Mouse (Mus musculus) lung, postnatal 0 days (tissue): ENCODE measurements around the gene Sox15. TPM values are rescaled to one million over a fixed set of nuclear protein-coding genes. Genes with fewer than 3 reads are reported as not detected.
A peak's percentile ranks its signal among the peaks of the same experiment; 100 is the strongest.
"Not testable (repeated sequence)": the region's sequence is repeated elsewhere in the genome, so short reads cannot be mapped to it uniquely, and the experiment has no call there.

Experiments used
- ATAC-seq: fragments of 200-750 bp; cut with Nextera tagmentation; 2 replicates; pipeline ENCODE4 v1.8.0; 2017; ENCODE audit warnings: moderate library complexity
- DNase-seq: peaks from one replicate; pipeline ENCODE4 v3.0.0-alpha.2; 2016; ENCODE audit warnings: low spot score
- H3K27ac ChIP-seq: fragments of 300-500 bp; sonication (generic); 2 replicates; pipeline ENCODE4 v1.5.1; 2014; ENCODE audit warnings: antibody characterized with exemption, mild to moderate bottlenecking, low read length, mixed read lengths
- H3K27me3 ChIP-seq: fragments of 300-500 bp; sonication (generic); replicated peaks from 2 replicates; pipeline ENCODE4 v1.6.1; 2014; ENCODE audit warnings: low read length, mixed read lengths; ENCODE audit not compliant: insufficient read depth
- H3K36me3 ChIP-seq: fragments of 300-500 bp; sonication (generic); 2 replicates; pipeline ENCODE4 v1.6.1; 2014; ENCODE audit warnings: low read length, mixed read lengths; ENCODE audit not compliant: insufficient read depth
- H3K4me1 ChIP-seq: fragments of 300-500 bp; sonication (generic); 2 replicates; pipeline ENCODE4 v1.6.1; 2014; ENCODE audit warnings: antibody characterized with exemption, low read depth, low read length, mixed read lengths; ENCODE audit not compliant: insufficient read depth
- H3K4me2 ChIP-seq: fragments of 300-500 bp; sonication (generic); replicated peaks from 2 replicates; pipeline ENCODE4 v1.6.1; 2014; ENCODE audit warnings: low read depth, mild to moderate bottlenecking, low read length, moderate library complexity, mixed read lengths
- H3K4me3 ChIP-seq: fragments of 300-500 bp; sonication (generic); 2 replicates; pipeline ENCODE4 v1.5.1; 2014; ENCODE audit warnings: low read depth, low read length
- H3K9ac ChIP-seq: fragments of 300-500 bp; sonication (generic); replicated peaks from 2 replicates; pipeline ENCODE4 v1.6.1; 2014; ENCODE audit warnings: low read depth, mild to moderate bottlenecking
- H3K9me3 ChIP-seq: fragments of 300-500 bp; sonication (generic); 2 replicates; pipeline ENCODE4 v1.6.1; 2016; ENCODE audit warnings: low read length, mixed read lengths
- CTCF ChIP-seq: IDR thresholded peaks from 2 replicates; pipeline ENCODE4 v1.5.1; 2016; ENCODE audit warnings: antibody characterized with exemption, mild to moderate bottlenecking
- EP300 ChIP-seq: IDR thresholded peaks from 2 replicates; pipeline ENCODE4 v1.6.1; 2016; ENCODE audit warnings: antibody characterized with exemption, mild to moderate bottlenecking, control low read depth
- WGBS: fragments of 180-500 bp; shearing (Covaris S2); extraction: QIAGEN DNeasy Blood & Tissue Kit; methylation state at CpG from one replicate; pipeline ENCODE4 v1.1.7; 2014; 5-methylcytosine and 5-hydroxymethylcytosine counted together
- microRNA counts: library from miRNA; unstranded; fragments of <30 nt; microRNA quantifications from one replicate; lab custom pipeline; 2015
- microRNA-seq: library from miRNA; unstranded; fragments of <30 nt; microRNA quantifications from one replicate; pipeline ENCODE4, GENCODE M21; 2016
- polyA plus RNA-seq: library from polyadenylated mRNA; unstranded; fragments of >200 nt; fragmentation: Nextera tagmentation; extraction: Ambion mirVana; gene quantifications from 2 replicates; pipeline ENCODE4 v1.2.1, GENCODE M21; 2015

Gene Sox15
- polyA plus RNA-seq, 1 experiment from 2014 or later: 0.14 TPM

DNA sequence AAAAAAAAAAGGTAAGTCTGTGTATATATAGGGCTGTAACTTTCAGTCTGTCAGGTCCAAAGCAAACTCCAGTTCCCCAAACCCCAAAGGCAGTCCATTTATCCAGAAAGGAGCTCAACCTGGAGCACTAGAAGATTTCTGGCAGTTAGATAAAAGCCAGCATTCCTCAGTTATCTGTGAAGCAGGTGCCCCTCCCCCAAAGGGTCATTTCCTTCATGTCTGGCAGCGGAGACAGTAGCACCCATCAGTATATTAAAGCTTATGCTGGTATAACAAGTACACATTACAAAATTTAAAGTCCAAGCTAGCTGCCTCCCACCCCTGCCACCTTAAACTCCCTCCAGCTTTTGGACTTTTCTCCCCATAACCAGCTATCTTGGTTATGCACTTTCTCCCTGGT, 44.5 kb downstream of the Sox15 start:
- H3K4me1 ChIP-seq: peaks cover 7% of the 10 kb centered on the region; the same call in 1 of the 2 replicates
- H3K9ac ChIP-seq: no peak overlapping the region
- no peaks in the 10 kb centered on the region for H3K9me3 ChIP-seq
- TF ChIP-seq EP300 (no peak), CTCF (no peak)
- DNase-seq (no peak), ATAC-seq (no peak)
- no peak overlapping the region for H3K4me2 ChIP-seq
- no peaks in the 10 kb centered on the region for H3K36me3 ChIP-seq
- H3K4me3 ChIP-seq: no peak overlapping the region
- H3K27ac ChIP-seq: no peak overlapping the region
- 21% methylated on average over 1 of the region's 1 CpGs for WGBS
- H3K27me3 ChIP-seq: no peaks in the 10 kb centered on the region

DNA sequence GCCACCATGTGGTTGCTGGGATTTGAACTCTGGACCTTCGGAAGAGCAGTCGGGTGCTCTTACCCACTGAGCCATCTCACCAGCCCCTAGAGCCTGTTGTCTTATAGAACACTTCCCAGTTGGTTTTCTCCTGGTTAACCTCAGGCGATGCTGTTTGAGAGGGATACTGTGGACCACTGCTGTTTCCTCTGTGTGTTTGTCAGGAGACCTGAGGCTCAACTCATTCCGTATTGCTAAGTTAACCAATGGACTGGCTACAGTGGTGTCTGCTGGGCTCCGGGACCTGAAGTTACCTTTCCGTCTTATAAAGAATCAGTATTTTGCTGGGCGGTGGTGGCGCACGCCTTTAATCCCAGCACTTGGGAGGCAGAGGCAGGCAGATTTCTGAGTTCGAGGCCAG, 47.8 kb downstream of the Sox15 start:
- H3K27me3 ChIP-seq, H3K36me3 ChIP-seq, ATAC-seq, H3K9me3 ChIP-seq, H3K27ac ChIP-seq, H3K4me3 ChIP-seq, H3K9ac ChIP-seq, H3K4me2 ChIP-seq, H3K4me1 ChIP-seq, DNase-seq: not testable (repeated sequence)
- 92% methylated on average over 9 of the region's 10 CpGs for WGBS

DNA sequence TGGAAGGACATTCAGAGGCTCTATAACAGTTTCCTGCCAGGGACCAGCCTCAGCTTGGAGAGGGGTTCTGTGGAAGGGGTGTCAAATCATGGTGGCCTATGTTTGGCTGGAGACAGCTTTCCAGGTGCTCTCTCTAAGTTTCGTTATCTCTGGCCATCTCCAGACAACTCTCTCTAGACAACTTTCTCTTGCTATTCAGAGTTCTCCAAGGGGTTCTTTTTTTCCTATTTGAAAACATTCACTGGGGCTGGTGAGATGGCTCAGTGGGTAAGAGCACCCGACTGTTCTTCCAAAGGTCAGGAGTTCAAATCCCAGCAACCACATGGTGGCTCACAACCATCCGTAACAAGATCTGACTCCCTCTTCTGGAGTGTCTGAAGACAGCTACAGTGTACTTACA, 48.3 kb downstream of the Sox15 start:
- not testable (repeated sequence) for H3K36me3 ChIP-seq, ATAC-seq, H3K9me3 ChIP-seq, H3K4me2 ChIP-seq, H3K27ac ChIP-seq, H3K27me3 ChIP-seq, H3K9ac ChIP-seq, H3K4me1 ChIP-seq, DNase-seq, H3K4me3 ChIP-seq
- WGBS: 68% methylated on average over 2 of the region's 3 CpGs

DNA sequence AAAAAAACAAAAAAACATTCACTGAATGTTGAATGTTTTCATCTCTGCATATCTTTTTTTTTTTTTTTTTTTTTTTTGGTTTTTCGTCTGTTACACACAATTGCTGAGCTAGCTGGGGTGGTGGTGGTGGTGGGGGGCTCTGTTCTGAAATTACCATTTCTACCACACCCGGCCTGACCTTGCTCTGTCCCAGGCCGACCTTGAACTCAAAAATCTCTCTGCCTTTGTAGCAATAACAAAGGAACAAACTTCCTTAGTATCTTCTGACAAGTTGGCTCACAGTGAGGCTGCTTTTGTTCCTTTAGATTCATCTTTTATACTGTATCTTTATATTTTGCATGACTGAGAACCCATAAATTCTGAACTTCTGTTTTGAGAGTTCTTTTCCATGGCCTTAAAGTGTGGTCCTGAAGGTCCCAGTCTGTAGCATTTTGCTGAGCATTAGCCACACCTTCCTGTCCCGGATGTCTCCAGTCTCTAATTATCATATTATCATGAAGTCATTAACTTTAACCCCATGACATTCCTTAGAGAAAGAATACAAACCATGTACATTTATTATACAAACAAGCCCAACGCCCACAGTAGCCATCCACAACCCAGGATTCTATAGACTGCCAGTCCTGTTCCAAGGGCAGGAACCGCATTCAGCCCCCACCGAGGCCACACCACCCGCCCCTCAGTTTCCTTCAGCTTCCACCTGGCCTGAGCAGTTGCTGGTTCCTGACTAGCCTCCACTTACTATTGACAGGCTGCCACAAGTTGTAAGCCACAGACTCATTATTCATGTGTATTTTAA, 48.9 kb downstream of the Sox15 start:
- no peaks in the 10 kb centered on the region for H3K9me3 ChIP-seq
- no peak overlapping the region for H3K4me2 ChIP-seq
- WGBS: 48% methylated on average over 8 of the region's 8 CpGs
- no peak overlapping the region for H3K4me3 ChIP-seq
- no peak overlapping the region for H3K9ac ChIP-seq
- no peak for TF ChIP-seq EP300
- no peak for TF ChIP-seq CTCF
- no peak for ATAC-seq
- H3K4me1 ChIP-seq: no peaks in the 10 kb centered on the region
- DNase-seq: no peak
- H3K27ac ChIP-seq: no peak overlapping the region
- H3K36me3 ChIP-seq: no peaks in the 10 kb centered on the region
- H3K27me3 ChIP-seq: no peaks in the 10 kb centered on the region

DNA sequence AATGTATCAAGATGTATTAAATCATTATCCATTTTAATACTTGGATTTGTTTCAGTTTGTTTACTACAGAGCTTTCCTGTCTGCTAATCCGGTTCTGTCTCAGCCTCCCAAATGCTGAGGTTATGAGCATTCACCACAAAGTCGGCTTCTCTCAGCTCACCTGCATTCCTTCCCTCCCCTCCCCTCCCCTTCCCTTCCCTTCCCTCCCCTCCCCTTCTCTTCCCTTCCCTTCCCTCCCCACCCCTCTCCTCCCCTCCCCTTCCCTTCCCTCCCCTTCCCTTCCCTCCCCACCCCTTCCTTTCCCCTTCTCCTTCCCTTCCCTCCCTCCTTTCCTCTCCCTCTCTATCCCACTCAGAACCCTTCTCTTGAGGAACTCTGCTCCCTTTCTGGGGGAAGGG, 49.5 kb downstream of the Sox15 start:
- Histone ChIP-seq H3K4me2 (no peak overlapping the region), H3K27ac (no peak overlapping the region), H3K36me3 (no peaks in the 10 kb centered on the region), H3K4me3 (no peak overlapping the region), H3K27me3 (no peaks in the 10 kb centered on the region), H3K9me3 (no peaks in the 10 kb centered on the region), H3K9ac (no peak overlapping the region), H3K4me1 (no peaks in the 10 kb centered on the region)
- TF ChIP-seq EP300 (no peak), CTCF (no peak)
- ATAC-seq (no peak), DNase-seq (no peak)
- 5% methylated on average over 2 of the region's 2 CpGs for WGBS

MicroRNAs within 50 kb of the gene (microRNA counts, 519-probe panel; counts per million panel counts)
- microRNA mmu-miR-1934 (lab: Ali Mortazavi, UCI): not detected
- 3,336 counts per million, percentile 19 among the panel's probes with 10 or more counts for microRNA mmu-miR-467f (lab: Ali Mortazavi, UCI)

Small RNAs within 50 kb of the gene (microRNA-seq; reads per million reads assigned to microRNA genes)
- gene Mir1934 (2.2 reads per million), gene Mir467f (not detected)

Other genes starting within 250 kb of the Sox15 start
- 29.4 and 34.9 TPM in 2 replicates for gene Kdm6b, start 241.6 kb upstream of the Sox15 start, polyA plus RNA-seq
- 1.3 and 2.2 TPM in 2 replicates for gene Dnah2, start 106.2 kb upstream of the Sox15 start, polyA plus RNA-seq
- 0.80 and 1.0 TPM in 2 replicates for gene Efnb3, start 95.1 kb upstream of the Sox15 start, polyA plus RNA-seq
- 13.8 and 14.3 TPM in 2 replicates for gene Wrap53, start 75.1 kb upstream of the Sox15 start, polyA plus RNA-seq
- gene Trp53, start 75.0 kb upstream of the Sox15 start, polyA plus RNA-seq: 39.8 and 50.6 TPM in 2 replicates
- gene Atp1b2, start 49.4 kb upstream of the Sox15 start, polyA plus RNA-seq: 7.5 and 8.1 TPM in 2 replicates
- not detected in 2 replicates for gene Shbg, start 37.4 kb upstream of the Sox15 start, polyA plus RNA-seq
- gene Sat2, start 33.3 kb upstream of the Sox15 start, polyA plus RNA-seq: 14.4 and 16.3 TPM in 2 replicates
- 16.3 and 17.9 TPM in 2 replicates for gene Fxr2, start 22.3 kb upstream of the Sox15 start, polyA plus RNA-seq
- 57.3 and 61.3 TPM in 2 replicates for gene Mpdu1, start 7.3 kb downstream of the Sox15 start, polyA plus RNA-seq
- 41.9 and 43.6 TPM in 2 replicates for gene Cd68, start 10.8 kb downstream of the Sox15 start, polyA plus RNA-seq
- gene Eif4a1, start 17.1 kb downstream of the Sox15 start, polyA plus RNA-seq: 283 and 286 TPM in 2 replicates
- 36.0 and 37.8 TPM in 2 replicates for gene Senp3, start 26.8 kb downstream of the Sox15 start, polyA plus RNA-seq
- gene Tnfsf13, start 30.5 kb downstream of the Sox15 start, polyA plus RNA-seq: 4.4 and 6.7 TPM in 2 replicates
- gene Tnfsf12, start 40.5 kb downstream of the Sox15 start, polyA plus RNA-seq: 12.0 and 13.6 TPM in 2 replicates
- 11.9 and 13.1 TPM in 2 replicates for gene Tnfsfm13, start 40.8 kb downstream of the Sox15 start, polyA plus RNA-seq
- 14.0 and 15.3 TPM in 2 replicates for gene Polr2a, start 103.3 kb downstream of the Sox15 start, polyA plus RNA-seq
- gene Slc35g3, start 106.7 kb downstream of the Sox15 start, polyA plus RNA-seq: 1.0 TPM in 2 replicates
- gene Zbtb4, start 110.6 kb downstream of the Sox15 start, polyA plus RNA-seq: 6.6 and 7.6 TPM in 2 replicates
- gene Chrnb1, start 140.6 kb downstream of the Sox15 start, polyA plus RNA-seq: 15.6 and 16.2 TPM in 2 replicates
- 0.57 and 0.95 TPM in 2 replicates for gene Fgf11, start 146.5 kb downstream of the Sox15 start, polyA plus RNA-seq
- 14.3 and 14.9 TPM in 2 replicates for gene Tmem102, start 150.3 kb downstream of the Sox15 start, polyA plus RNA-seq
- not detected in 2 replicates for gene Gm39566, start 160.0 kb downstream of the Sox15 start, polyA plus RNA-seq
- not detected in 2 replicates for gene Spem2, start 163.2 kb downstream of the Sox15 start, polyA plus RNA-seq
- not detected in 2 replicates for gene Spem1, start 166.9 kb downstream of the Sox15 start, polyA plus RNA-seq
- gene Nlgn2, start 182.5 kb downstream of the Sox15 start, polyA plus RNA-seq: 2.9 and 3.9 TPM in 2 replicates
- 365 and 395 TPM in 2 replicates for gene Tmem256, start 183.2 kb downstream of the Sox15 start, polyA plus RNA-seq
- gene Plscr3, start 191.1 kb downstream of the Sox15 start, polyA plus RNA-seq: 107 and 114 TPM in 2 replicates
- gene Tnk1, start 203.4 kb downstream of the Sox15 start, polyA plus RNA-seq: 6.1 and 7.6 TPM in 2 replicates
- gene Tmem95, start 222.7 kb downstream of the Sox15 start, polyA plus RNA-seq: not detected in 2 replicates
- gene Kctd11, start 226.1 kb downstream of the Sox15 start, polyA plus RNA-seq: 10.1 and 11.4 TPM in 2 replicates
- 1.5 and 1.7 TPM in 2 replicates for gene Acap1, start 240.2 kb downstream of the Sox15 start, polyA plus RNA-seq
- 6.4 and 7.0 TPM in 2 replicates for gene 2810408A11Rik, start 245.7 kb downstream of the Sox15 start, polyA plus RNA-seq
- gene Neurl4, start 245.8 kb downstream of the Sox15 start, polyA plus RNA-seq: 3.8 and 3.9 TPM in 2 replicates